Mouse (Mus musculus): ENCODE data around the gene Stpg3.

DNA sequence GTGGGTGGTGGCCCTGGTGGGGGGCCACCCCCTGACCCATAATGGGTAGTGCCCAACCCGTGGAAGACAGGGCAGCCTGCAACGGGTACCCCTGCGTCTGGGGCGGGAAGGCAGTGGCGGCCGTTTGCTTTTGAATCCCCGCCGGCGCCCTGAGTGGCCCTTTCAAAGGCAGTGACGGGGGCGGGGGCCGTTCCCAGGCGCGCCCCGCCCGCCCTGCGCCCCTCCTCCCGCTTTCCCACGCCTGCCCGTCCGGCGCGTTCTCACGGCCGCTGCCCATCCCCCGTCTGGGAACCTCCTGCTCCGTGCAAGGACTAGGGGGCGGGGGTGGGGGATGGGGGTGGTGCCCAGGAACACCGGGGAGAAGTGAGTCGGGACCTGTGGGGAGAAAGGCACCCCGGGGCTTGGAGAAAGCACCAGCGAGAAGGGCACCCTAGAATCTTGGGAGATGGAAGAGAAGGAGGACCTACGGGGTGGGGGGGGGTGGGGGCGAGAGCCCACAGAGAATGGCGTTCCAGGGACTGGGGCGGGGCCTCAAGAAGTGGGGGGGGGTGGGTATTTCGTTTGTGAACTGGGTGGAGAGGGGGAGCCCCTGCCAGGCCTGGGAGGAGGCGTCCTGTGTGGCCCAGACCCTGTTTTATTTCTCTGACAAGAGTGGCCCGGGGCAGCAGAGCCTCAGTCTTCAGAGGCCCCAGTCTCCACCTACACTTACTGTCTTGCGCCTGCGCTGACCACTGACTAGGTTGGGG is 46.3 kb downstream of the Stpg3 start:
- TF ChIP-seq CTCF (IDR thresholded peaks at IDR 0.05; ENCODE audit: borderline replicate concordance, control insufficient read depth, extremely low read depth, insufficient read depth, low read length, poor library complexity) (0 out of 2 replicates have a peak, but pooled peaks have one; percentile 37), POLR2A (IDR thresholded peaks at IDR 0.05; ENCODE audit: control insufficient read depth, extremely low read depth, insufficient read depth, low read length, poor library complexity) (no peak)

Data from thymus, adult 2 months (tissue).